Mouse (Mus musculus) small intestine, adult 2 months (tissue): ENCODE measurements around the gene Fam181b.

Source experiments
- CTCF ChIP-seq: fragments of 200-500 bp; IDR thresholded peaks from 2 replicates; pipeline ENCODE4 v1.5.1; 2012; ENCODE audit warnings: low read depth, mild to moderate bottlenecking, control low read depth, inconsistent platforms, low read length, moderate library complexity, mixed read lengths; ENCODE audit not compliant: insufficient replicate concordance, insufficient read length; ENCODE audit errors: extremely low read depth
- POLR2A ChIP-seq: fragments of 200-500 bp; IDR thresholded peaks from 2 replicates; pipeline ENCODE4 v1.6.1; 2012; ENCODE audit warnings: low read depth, mild to moderate bottlenecking, control low read depth, inconsistent platforms, low read length, moderate library complexity

- TF ChIP-seq CTCF (no peak), POLR2A (no peak)
Measured at GRCm38 (mm10) chr7:93079420-93079784, 263 bp upstream of the Fam181b start.
